Mouse (Mus musculus): ENCODE data around the gene Sh2d1b1.

Gene Sh2d1b1

DNA sequence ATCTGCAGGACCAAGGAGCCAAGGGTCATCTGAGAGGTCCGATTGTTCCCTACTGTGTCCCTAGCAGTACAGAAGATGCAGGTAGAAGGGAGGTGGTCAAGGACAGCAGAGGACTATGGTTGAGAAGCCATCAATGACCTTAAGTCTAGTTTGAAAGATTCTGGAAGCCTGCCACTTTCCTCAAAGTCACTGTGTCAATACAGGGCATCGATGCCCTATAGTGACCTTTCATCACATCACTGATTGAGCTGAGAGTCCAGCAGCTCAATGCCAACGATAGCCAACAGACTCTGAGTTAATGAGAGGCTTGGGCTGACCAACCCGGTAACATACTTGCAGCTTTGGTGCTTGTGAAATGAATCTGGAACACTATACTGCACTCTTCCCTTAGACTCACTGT is 48.2 kb downstream of the Sh2d1b1 start:
- no peak for DNase-seq

GRCm38 (mm10) chr1:170331926-170332325 is 54.8 kb downstream of the Sh2d1b1 start:
- no peak for DNase-seq

DNA sequence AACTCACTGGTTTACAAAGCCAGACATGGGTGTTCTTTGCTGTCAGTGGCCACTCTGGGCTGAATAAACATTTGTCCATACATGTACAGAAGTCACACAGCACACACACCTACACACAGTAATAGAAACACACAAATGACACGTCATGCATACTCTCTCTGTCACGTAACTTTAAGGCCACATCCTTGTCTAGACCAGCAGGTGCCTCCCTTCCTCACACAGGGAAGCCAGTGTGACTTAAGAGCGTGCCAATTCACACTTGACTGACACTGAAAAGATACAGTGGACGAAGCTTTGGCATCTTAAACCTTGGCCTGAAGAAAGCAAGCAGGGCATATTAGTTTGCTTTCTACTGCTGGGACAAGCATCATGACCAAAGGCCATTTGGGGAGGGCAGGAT is 55.7 kb downstream of the Sh2d1b1 start:
- no peak for DNase-seq
